Mouse (Mus musculus) heart, adult 11 months (tissue): ENCODE data around the gene Maml3.

ENCODE experiments used
- DNase-seq: peaks from one replicate; pipeline ENCODE4 v3.0.0; 2022

The Maml3 gene

DNA sequence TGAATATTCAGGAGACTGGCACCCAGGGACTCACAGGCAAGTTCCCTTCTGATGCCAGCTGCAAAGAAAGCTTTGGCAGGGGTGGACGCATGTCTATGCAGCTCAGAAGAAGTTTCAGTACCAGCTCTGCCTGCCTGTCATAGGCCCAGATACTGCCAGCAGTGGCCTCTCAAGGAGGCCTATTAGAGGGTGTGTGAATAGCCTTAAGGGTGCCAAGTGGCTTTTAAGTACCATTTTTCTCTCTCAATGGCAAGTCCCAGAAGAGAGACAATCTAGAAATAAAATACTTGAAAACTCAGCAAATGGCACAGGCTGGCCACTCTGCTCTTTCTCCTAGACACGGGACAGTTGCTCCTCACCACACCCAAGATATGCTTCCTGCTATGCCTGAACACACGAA lies 157.7 kb downstream of the Maml3 start:
- DNase-seq: no peak

DNA sequence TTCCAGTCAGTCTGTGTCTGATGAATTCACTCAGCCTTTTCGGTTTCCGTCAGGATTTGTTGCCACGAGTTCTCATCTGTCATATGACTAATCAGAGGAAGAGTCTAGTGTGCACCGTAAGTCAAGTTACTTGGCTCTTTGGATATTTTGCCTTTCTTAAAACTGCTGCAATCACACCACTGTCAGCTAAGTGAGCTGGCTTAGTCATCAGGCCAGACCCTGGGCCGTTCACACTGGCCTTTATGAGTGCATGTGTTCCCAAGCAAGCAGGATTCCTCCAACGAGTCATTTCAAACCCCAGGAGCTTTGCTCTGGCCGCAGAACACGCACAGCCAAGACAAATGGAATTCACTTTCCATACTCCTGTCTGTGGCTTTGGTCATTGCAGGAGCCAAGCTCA lies 161.2 kb downstream of the Maml3 start:
- DNase-seq: peak; percentile 96

DNA sequence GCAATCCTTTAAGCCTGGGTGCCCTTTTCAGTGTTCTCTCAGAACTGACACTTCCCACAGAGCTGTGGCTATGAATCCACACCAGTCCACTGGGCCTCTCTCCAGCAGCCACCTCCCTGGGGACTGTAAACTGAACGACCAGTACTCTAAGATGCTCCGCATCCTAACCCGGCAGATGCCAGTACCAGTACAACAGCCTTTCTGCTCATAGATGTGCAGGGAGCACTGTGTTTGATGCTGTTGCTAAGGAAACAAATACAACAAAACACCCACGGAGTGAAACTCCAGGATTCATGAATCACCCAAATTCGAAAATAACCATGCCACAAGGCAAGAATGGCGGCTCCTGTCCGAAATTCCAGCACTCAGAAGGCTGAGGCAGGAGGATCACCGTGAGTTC lies 163.1 kb downstream of the Maml3 start:
- peak; percentile 97 for DNase-seq

DNA sequence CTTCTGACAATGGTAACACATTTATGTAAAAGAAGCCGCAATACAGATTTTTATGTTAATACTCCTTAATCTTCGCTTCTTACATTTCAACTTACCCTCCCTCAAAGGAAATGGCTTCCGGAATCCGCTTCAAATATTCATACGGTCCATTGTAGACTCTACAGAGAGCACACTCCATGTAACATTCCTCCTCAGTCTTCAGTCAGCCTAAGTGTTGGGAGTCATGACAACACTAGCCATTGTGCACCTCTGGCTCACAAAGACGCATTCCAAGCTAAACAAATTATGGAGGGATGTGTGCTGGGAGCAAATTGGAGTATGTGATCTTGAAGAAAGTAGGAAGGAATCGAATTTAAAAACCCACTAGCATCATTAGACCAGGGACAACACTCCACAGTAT lies 165.0 kb downstream of the Maml3 start:
- no peak for DNase-seq

DNA sequence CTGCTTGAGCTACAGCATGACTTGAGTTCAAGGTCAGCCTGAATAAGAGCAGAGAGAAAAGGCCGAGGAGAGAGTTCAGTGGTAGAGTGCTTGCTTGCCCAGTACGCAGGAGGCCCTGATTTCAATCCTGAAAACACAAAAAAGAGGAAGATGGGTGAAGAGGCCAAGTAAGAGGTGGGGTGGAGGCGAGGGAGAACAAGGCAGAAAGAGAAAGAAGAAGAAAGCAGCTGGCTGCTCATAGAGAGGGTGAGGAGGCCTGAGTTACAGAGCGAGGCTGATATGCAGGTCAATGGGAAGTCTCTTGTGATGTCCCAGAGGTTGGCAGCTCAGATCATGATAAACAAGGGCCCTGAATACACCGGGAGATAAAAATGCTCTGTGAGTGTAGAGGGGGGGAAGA lies 165.8 kb downstream of the Maml3 start:
- no peak for DNase-seq

DNA sequence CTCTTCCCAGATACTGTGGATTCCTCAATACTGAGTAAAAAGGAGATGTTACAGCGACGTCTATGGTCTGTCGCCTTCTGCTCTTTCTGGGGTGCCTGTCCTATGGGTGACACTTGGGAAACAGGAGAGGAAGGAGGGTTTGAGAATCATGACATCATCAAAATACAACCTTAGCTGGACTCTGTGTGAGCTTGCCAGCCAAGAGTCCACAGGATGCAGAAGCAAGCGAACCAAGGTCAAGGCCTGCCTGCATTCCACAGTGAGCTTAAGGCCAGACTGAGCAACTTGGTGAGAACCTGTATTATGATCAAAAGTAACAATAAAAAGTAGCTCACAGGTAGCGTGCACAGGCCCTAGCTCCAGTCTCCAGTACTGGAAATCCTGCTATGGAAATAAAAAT lies 167.7 kb downstream of the Maml3 start:
- DNase-seq: no peak

DNA sequence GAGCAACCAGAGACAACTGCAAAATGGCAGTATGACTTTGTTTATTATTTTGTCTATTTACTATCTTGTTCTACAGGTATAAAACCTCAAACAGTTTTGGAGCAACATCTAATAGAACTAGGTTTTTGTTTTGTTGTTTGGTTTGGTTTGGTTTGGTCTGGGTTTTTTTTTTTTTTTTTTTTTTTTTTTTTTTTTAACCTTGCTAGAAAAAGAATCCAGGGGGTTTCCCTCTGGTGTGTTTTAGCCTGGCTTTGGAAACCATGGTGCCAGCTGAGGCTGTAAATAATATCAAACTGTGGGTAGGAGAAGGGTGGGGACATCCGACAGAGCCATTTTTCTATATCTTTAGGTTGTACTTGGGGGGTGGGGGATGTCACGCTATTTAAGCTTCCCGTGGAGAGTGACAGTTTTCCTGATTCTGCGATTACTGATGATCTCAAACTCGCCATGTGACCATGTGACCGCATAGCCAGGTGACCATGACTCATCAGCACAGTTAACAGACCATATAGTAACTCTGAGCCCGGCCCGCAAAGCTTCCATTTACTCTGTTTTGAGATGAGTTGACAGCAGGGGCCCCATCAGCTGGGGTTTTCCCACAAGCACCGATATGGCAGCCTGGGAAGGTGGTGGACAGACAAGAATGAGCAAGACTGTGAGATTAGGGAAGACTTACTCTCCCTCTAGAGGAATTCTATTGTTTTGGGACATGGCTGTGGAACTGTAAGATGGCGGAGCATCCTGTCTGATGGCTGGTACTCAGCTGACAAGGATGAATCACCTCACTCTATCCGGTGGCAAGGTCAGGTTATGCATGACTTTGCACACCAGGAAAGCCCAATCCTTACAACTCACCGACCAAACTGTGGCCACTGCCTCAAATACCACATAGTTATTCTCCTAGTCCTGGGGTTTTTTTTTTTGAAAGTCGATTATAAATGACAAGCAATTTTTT lies 170.1 kb downstream of the Maml3 start:
- no peak for DNase-seq

DNA sequence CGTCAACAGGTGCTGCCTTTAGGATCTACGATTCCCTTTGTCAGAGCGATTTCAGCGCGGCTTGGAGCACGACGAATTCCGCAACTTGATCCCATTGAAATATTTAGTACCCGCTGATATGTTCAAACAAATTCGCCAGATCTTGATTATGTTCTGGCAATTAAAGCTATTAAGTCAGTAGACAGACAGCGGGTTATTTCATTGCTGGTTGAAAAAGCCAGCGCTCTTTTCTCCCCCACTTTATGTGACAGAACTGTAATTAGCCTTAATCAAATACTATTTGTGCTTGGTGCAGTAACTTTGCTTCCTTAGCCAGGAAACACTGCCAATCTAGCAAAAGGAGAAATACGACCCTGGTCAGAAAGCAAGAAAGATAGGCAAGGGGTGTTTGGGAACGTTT lies 176.7 kb downstream of the Maml3 start:
- DNase-seq: no peak

DNA sequence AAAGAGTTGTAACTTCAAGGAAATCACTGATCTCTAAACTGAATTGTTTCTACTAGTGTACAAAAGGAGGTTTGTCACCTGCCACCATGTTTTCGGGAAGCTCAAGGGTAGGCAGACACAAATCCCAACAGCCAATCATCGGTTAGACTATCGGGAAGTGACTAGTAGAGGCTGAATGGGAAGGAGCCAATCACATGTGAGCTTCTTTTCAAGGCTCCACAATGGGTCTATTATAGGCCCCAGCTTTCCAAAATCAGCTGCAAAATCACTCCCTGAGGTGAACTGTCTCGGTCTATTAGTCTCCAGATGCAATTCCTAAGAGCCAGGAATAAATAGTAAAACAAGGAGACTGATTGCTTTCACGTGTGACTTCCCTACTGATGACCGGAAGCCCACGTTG lies 177.3 kb downstream of the Maml3 start:
- DNase-seq: peak; percentile 6

DNA sequence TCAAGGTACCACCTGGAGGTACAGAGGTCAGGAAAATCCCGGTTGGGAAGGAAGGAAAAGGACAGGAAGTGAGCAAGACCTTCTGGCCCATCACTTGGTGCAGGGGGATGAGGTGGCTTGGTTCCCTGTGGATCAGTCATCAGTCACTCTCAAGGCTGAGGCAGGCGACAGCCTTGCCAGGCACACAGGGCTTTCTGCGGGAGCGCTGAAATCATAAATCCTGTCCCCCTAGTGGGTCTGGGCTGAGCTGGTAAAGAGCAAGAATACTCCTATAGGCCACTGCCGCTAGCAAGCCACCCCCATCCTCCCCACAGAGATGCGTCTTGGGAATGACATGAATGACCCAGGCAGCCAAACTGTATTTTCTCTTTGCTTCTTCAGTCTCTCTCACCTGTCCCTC lies 177.8 kb downstream of the Maml3 start:
- peak; percentile 12 for DNase-seq

DNA sequence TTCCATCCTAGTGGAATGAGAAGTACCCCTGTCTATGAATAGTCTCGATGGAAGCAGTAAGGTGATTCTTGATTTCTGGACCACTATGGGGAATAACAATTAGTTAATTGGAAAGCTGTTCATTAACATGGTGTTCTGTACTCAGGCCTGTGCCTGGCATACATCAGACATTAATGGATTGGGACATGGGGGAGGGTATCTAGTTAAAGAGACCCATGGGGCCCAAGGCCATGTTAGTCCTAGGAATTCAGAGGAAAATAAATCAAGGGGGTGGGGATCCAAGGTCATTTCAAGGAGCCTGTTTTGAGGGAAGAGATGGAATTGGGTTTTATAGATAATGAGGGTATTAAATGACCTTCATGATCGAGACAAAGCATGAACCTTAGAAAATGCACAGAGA lies 179.1 kb downstream of the Maml3 start:
- peak; percentile 51 for DNase-seq

DNA sequence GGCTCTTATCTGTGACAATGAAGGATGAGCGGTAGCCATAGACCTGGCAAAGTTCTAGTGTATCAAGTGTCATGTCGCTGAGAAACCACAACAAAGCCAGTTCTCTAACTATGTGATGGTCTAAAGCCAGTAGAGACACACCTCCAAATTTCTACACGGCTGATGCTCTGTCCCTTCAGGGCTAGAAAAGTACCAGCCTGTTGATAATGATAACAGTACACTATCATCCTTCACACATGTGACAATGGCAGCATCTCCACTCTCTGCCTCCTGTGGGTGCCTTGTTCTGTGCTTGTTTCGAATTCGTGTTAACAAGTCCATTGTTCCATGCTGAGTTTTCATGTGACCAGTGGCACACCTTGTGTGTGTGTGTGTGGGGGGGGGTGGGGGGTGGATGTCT lies 180.2 kb downstream of the Maml3 start:
- DNase-seq: no peak

DNA sequence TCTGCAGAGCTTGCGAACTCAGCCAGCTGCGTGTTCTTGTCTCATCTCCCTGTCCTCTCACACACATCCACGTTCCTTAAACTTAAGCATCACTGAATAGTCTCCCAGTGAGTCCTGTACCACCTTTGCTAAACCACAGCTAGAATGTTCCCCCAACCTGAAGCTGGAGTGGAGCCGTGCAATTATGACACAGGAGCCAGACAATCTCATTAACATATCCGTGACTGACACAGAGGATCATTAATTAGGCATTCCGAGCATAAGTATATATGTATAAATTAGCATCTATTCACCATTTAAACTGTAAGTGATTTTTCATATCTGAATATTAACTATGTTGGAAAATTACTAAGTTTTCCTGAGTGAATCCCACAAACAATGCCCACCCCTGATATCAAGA lies 181.1 kb downstream of the Maml3 start:
- DNase-seq: peak; percentile 36

DNA sequence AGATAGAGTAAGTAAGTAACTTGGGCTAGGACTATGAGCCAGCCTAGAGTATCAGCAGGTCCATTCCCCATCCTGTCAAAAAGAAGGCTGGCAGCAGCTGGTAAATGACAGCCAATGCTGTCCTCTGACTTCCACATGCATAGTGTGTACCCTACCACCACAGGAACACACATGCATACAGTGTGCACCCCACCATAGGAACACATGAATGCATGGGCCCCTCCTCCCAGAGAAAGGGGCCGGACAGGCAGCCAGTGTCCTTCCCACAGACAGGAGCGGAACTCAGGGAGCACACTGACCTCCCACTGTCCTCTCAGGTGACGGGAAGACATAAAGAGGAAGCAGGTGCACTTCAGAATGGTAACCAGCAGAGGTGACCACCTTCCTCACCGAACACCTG lies 188.0 kb downstream of the Maml3 start:
- peak; percentile 80 for DNase-seq

DNA sequence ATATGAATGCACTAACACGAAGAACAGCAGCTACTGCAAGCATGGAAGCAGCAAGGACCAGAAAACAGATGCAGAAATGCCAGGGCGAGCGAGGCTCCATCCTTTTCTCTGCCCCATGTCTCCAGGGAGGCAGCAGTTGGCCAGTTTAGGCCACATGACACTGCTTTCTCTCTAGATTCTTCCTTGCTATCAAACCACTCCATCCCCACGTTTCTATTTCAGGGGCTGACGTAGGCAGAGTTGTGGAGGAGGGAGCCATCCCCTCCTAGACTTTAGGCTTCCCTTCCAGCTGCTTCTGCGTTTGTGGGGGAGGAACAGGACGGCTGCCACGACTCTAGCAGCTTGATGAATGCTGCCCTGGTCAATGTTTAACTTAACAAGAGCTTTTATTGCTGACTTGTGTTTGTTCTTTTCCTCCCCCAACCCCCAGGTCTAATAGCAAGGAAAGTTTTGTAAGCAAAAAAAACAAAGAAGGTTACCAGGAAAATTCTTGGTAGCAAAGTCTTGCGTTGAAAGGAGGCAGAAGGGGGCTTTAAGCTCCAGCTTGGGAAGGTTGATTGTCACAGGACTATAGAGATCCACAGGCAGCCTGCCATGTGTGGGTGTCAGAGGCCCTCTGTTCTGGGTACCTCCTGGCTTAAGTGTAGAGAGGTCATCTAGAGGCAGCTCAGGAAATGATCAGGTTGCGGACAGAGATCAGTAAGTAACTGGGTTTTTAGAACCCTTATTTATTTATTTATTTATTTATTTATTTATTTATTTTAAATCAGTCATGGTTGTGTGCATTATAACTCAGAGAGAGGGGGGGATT lies 188.6 kb downstream of the Maml3 start:
- peak; percentile 99 for DNase-seq

DNA sequence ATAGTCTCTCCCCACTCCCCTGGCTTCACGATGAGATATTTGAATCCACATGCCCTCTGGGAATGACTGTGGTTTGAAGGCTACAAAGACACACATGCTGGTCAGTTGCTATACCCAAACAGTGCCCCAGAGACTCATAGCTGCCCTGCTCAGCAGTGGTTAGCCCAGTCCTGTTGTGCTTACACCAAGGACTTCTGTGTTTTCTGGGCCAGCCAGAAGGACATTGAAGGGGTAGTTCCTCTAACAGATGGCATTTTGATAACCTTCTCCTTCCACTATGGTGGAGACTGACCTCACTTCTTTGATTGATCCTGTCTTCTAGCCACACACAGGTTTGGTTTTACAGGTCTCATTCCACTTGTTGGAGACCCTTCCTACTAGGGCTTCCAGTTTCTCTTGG lies 189.5 kb downstream of the Maml3 start:
- peak; percentile 80 for DNase-seq

DNA sequence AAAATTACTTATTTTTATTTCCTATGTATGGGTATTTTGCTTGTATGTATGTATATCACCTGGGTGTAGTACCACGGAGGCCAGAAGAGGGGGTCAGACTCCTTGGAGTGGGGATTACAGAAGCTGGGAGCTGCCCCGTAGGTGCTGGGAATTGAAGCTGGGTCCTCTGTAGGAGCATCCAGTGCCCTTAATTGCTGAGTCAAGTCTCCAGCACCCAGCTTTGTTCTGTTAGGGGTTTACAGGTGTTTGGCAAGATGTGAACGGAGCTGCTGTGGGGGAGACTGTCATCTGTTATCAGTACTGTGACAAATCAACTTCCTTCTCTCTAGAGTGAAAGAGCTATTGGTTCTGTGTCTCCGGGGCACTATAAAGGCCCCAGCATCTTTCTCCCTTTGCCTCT lies 190.0 kb downstream of the Maml3 start:
- DNase-seq: peak; percentile 80

DNA sequence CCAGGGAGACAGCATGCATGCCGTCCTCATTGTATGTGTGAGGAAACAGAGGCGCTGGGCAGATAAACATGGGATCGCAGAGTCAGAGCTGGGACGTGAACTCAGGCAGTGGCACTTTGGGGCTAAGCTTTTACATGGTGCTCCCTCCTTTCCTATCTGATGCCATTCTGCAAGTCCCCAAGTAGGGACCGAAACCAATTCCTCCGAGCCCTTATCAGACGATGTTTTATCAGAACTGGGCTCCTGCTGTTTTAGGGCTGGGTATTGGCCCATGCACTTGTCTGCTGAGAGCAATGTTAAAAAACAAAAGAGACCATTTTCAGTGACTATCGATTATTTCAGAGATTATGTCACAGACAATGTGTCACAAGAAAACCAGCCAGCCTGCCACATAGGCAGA lies 191.4 kb downstream of the Maml3 start:
- DNase-seq: peak; percentile 61

DNA sequence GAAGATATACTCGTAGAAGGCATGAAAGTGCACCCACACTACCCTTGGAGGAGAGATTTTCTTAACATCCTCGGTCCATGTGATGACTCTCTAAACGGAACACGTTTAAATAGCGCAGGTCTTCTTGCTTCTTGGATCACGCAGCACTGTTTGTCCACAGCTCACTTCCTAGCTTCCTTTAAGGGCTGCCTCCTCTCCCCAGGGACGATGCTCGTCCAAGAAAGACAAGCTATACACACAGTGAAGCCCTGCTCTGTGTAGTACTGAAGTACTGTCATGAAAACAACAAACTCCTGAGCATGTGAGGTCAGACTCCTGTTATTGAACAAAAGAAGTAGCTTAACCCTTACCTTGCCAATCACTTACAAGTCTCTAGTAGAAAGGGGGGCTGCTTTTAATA lies 192.7 kb downstream of the Maml3 start:
- DNase-seq: peak; percentile 98

DNA sequence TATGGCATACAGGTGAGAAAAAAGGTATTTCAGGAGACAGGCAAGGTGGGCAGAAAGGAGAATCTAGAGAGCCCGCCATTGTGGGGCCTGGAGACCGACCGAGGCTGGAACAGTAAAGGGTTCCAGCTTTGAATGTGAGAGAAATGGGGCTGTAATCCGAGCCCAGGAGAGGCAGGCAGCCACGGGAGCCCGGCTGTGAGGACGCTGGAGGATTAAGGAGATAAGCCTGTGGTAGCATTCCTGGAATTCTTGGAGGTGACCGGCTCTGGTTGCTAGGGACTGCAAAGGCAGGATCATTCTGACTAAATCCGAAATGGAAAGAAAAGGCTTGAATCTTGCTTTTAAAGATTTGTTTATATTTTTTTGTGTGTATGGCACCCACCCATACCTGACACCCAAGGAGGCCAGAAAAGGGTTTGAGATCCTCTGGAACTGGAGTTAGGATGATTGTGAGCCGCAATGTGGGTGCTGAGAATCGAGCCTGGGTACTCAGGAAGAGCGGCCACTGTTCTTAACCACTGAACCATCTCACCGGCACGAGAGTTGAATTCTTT lies 196.4 kb downstream of the Maml3 start:
- peak; percentile 89 for DNase-seq

DNA sequence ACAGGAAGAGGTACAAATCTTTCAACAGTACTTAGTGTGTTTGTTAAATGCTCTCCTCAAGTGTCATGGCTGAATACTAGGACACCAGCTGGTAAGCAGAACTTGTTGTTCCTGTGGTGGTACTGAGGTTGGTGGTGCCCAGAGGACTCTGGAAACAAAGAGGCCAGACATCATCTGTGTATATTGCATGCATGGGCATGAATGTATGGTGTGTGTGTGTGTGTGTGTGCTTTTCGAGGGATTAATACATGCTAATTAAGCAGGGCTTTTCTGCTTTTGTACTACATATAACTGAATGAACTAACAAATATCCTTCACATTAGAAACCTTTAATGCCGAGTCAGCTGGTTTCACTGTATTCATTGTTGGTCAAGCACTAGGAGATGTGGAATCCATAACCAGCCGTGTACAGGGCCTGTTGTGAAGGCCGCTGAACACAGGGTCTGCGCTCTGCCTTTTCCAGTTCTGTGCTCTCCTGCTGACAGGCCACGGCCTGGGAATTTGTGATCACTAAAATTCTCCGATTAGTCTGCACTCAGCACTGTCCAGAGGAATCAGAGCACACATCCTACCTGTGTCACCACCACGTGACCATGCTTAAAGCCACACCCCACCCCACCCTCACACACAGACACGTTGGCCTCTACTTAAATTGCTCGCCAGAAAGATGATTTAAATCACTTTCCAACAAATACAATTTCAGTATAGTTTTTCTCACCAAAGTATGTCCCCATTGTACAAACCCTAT lies 197.6 kb downstream of the Maml3 start:
- peak; percentile 78 for DNase-seq

DNA sequence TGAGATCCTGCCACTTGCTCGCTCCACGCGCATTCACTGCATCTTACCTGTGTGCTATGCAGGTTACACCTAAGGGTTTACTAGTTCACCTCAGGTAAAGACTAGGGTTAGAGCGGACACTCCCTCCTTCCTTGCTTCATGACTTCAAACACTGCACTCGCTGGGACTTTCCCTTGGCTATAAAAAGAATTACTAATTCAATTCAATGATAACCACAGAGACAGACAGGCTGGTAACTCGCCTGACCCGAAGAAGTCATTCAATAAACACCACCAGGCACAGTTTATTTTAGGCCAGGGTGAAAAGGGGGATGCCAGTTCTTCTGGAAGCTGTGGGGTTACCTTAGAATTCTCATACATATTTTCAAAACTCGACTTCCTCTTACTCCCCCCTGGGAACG lies 199.0 kb downstream of the Maml3 start:
- DNase-seq: peak; percentile 79

DNA sequence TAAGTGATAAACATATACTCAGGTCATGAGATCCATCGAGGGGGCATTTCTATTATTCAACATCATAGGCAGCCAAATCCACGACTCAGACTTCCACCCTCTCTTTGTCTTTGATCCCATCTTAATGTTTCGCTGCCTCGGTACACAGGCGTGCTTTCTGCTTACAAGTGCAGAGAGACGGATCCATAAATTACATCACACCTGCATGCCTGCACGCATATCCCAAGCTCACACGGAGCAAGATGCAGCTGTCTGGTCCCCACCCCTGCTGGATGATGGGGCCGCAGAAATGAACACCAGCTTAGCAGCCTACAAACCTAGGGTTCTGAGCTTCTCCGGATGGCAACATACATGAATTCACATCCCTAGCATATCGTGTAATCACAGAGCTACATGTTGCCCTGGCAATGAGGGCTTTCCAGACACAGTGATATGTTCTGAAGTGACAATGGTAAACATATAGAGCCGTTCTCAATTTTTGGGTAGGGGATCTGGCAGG lies 200.5 kb downstream of the Maml3 start:
- DNase-seq: peak; percentile 78
